Mouse (Mus musculus) forebrain, embryonic 11.5 days (tissue): Measurements from ENCODE around the gene Irs3. TPM values are rescaled to one million over a fixed set of nuclear protein-coding genes. Genes with fewer than 3 reads are reported as not detected.

ENCODE experiments used
- ATAC-seq: fragments of 200-750 bp; cut with Nextera tagmentation; replicated peaks from 2 replicates; pipeline ENCODE4 v1.8.0; 2017; ENCODE audit warnings: moderate TSS enrichment; ENCODE audit not compliant: low FRiP score
- DNase-seq: peaks from one replicate; pipeline ENCODE4 v3.0.0-alpha.2; 2017; ENCODE audit warnings: low spot score
- H3K27ac ChIP-seq: fragments of 300-500 bp; sonication (generic); 2 replicates; pipeline ENCODE4 v1.5.1; 2014; ENCODE audit warnings: low read depth, low read length
- H3K27me3 ChIP-seq: fragments of 300-500 bp; sonication (generic); 2 replicates; pipeline ENCODE4 v1.6.1; 2014; ENCODE audit warnings: mild to moderate bottlenecking, low read length, mixed read lengths; ENCODE audit not compliant: control insufficient read depth, insufficient read depth
- H3K36me3 ChIP-seq: fragments of 300-500 bp; sonication (generic); 2 replicates; pipeline ENCODE4 v1.6.1; 2014; ENCODE audit warnings: mild to moderate bottlenecking, low read length, moderate library complexity, mixed read lengths; ENCODE audit not compliant: control insufficient read depth, insufficient read depth
- H3K4me1 ChIP-seq: fragments of 300-500 bp; sonication (generic); replicated peaks from 2 replicates; pipeline ENCODE4 v1.6.1; 2014; ENCODE audit warnings: low read length, mixed read lengths; ENCODE audit not compliant: control insufficient read depth, insufficient read depth
- H3K4me2 ChIP-seq: fragments of 300-500 bp; sonication (generic); 2 replicates; pipeline ENCODE4 v1.6.1; 2014; ENCODE audit warnings: low read depth, mild to moderate bottlenecking, low read length, moderate library complexity, mixed read lengths; ENCODE audit not compliant: severe bottlenecking
- H3K4me3 ChIP-seq: fragments of 300-500 bp; sonication (generic); 2 replicates; pipeline ENCODE4 v1.5.1; 2014; ENCODE audit warnings: low read depth, low read length
- H3K9ac ChIP-seq: fragments of 300-500 bp; sonication (generic); 2 replicates; pipeline ENCODE4 v1.6.1; 2014; ENCODE audit warnings: low read length
- H3K9me3 ChIP-seq: fragments of 300-500 bp; sonication (generic); 2 replicates; pipeline ENCODE4 v1.6.1; 2016; ENCODE audit warnings: low read length, mixed read lengths; ENCODE audit not compliant: control insufficient read depth
- WGBS: fragments of 180-500 bp; shearing (Covaris S2); extraction: QIAGEN DNeasy Blood & Tissue Kit; methylation state at CpG from one replicate; pipeline ENCODE4 v1.1.7; 2014; 5-methylcytosine and 5-hydroxymethylcytosine counted together
- polyA plus RNA-seq: library from polyadenylated mRNA; unstranded; fragments of >200 nt; fragmentation: Nextera tagmentation; extraction: Ambion mirVana; gene quantifications from 2 replicates; pipeline ENCODE4 v1.2.1, GENCODE M21; 2014

Irs3 gene
- polyA plus RNA-seq, 1 experiment from 2014 or later: 0.25 TPM

DNA sequence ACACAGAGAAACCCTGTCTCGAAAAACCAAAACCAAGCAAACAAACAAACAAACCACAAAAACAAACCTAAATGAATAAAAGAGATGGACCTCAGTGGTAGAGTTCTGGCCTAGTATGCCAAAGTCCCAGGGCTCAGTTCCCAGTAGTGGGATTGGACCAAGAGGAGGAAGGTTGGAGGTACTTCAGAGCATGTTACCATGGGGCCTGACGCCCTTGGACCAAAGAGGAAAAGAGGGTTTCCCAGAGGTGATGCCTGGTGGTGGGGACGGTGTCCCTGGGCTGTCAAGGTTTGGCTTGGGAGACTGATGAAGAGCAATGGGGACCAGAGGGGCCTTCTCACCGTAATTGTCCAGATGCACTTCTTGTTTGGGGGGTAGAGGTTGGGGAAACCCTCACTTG, 35.5 kb downstream of the Irs3 start:
- peaks cover 8% of the 10 kb centered on the region for H3K4me1 ChIP-seq
- H3K36me3 ChIP-seq: no peaks in the 10 kb centered on the region
- H3K4me2 ChIP-seq: peak overlapping the region; percentile 27; the same call in 1 of the 2 replicates
- H3K27ac ChIP-seq: no peak overlapping the region
- no peak overlapping the region for H3K4me3 ChIP-seq
- ATAC-seq (no peak), DNase-seq (no peak)
- H3K9me3 ChIP-seq: no peaks in the 10 kb centered on the region
- WGBS: 72% methylated on average over 4 of the region's 4 CpGs
- no peak overlapping the region for H3K9ac ChIP-seq
- H3K27me3 ChIP-seq: peaks cover 2% of the 10 kb centered on the region; the same call in 1 of the 2 replicates

DNA sequence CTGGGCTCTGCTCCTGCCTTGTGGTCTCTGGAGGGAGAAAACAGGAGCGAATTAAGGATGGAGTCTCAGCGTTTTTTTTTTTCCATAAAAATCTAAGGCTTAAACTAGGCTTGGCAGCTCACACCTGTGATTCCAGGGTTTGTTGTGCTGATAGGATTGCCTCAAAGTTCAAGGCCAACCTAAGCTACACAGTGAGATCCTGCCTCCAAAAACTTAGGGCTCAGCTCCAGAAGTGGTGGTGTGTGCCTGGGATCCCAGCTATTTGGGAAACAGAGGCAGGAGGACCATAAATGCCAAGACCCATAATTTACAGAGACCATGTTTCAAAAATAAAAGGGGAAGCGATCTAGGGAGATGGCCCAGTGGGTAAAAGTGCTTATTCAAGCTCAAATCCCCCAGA, 36.2 kb downstream of the Irs3 start:
- Histone ChIP-seq H3K4me3 (no peak overlapping the region), H3K36me3 (no peaks in the 10 kb centered on the region), H3K4me1 (peaks cover 8% of the 10 kb centered on the region), H3K4me2 (no peak overlapping the region), H3K27me3 (peaks cover 2% of the 10 kb centered on the region; the same call in 1 of the 2 replicates), H3K9ac (no peak overlapping the region), H3K27ac (no peak overlapping the region), H3K9me3 (no peaks in the 10 kb centered on the region)
- DNase-seq: no peak
- WGBS: 59% methylated on average over 3 of the region's 3 CpGs
- ATAC-seq: no peak

DNA sequence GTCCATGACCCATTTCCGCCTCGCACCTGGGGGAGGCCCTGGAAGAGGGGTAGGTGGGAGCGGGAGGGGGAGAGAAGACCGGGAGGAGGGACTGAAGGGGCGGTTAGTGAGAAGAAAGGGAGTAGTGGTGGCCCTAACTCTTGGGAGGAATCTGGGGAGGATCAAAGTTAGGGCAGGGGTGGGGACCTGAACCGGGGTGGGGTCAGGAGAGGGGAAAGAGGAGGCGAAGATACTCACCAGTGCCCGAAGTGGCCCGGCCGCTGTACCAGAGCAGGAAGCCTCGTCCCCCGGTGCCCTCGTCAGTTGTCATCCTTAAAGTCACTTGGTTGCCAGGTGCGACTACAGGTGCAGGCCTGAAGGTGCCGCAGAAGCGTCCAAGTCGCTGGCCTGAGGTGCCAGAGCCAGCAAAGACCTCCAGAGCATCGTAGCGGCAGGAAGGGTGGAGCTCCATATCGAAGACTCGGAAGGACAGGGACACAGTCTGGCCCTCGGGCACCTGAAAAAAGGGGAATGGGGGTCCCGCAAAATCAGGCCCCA, 36.8 kb downstream of the Irs3 start:
- DNase-seq (no peak), ATAC-seq (no peak)
- H3K9ac ChIP-seq: peak overlapping the region; percentile 27
- no peaks in the 10 kb centered on the region for H3K36me3 ChIP-seq
- H3K4me3 ChIP-seq: 0 out of 2 replicates have a peak overlapping the region, but pooled peaks have one; percentile 5
- no peak overlapping the region for H3K27ac ChIP-seq
- H3K27me3 ChIP-seq: peaks cover 2% of the 10 kb centered on the region; the same call in 1 of the 2 replicates
- WGBS: 18% methylated on average over 22 of the region's 23 CpGs
- H3K4me2 ChIP-seq: peak overlapping the region; percentile 40
- H3K4me1 ChIP-seq: peaks cover 8% of the 10 kb centered on the region
- H3K9me3 ChIP-seq: no peaks in the 10 kb centered on the region

DNA sequence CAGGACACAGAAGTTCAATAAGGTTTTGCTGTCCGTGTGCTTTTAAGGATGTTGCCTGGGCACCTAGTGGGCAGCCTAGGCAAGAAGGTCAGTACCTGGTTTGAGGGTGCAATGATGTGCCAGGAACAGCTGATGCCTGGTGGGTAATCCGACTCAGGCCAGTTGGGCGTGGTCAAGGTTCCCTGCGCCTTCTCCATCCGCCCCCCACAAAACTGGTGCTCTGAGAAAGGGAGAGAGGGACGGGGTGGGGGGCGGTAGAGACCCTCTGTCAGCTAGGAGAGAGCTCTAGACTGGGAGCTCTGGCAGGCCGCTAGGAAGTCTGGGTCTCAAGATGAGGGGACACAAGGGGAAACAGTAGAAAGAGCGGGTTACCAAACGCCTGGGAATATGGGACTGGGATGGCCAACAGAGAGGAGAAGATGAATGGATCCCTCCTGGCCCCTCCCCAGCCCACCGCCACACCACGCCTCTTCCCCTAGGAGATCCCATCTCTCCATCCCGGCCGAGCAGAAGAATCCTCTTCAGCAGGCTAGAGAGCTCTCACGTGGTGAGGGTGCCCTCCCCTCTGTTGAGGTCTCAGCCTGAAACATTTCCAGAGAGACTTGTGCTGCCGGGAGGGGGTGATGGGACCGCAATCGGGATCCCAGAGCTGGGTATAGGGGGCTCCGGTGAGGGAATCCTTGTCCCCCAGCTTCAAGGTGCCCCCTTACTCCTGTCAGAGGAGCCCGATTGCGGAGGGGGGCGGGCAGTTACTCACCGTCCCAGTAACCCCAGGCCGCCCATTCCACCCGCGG, 37.5 kb downstream of the Irs3 start:
- H3K36me3 ChIP-seq: no peaks in the 10 kb centered on the region
- peaks cover 8% of the 10 kb centered on the region for H3K4me1 ChIP-seq
- H3K4me2 ChIP-seq: peak overlapping the region; percentile 40
- 0 out of 2 replicates have a peak overlapping the region, but pooled peaks have one; percentile 5 for H3K4me3 ChIP-seq
- ATAC-seq: no peak
- no peak for DNase-seq
- 6% methylated on average over 24 of the region's 26 CpGs for WGBS
- H3K9me3 ChIP-seq: no peaks in the 10 kb centered on the region
- peak overlapping the region; percentile 27 for H3K9ac ChIP-seq
- no peak overlapping the region for H3K27ac ChIP-seq
- H3K27me3 ChIP-seq: peaks cover 2% of the 10 kb centered on the region; the same call in 1 of the 2 replicates

DNA sequence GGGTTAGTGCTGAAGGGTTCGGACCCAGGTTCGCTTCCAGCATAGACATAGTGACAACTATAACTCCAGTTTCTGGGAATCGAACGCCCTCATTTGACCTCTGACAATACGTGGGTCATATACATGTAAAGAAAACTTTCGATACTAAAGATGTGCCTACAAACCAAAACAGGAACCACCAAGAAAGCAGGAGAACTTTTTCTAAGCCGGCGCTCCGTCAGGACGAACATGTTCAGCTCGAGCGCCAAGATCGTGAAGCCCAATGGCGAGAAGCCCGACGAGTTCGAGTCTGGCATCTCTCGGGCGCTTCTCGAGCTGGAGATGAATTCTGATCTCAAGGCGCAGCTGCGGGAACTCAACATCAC, 44.2 kb downstream of the Irs3 start:
- H3K4me2 ChIP-seq: peak overlapping the region; percentile 67
- peak overlapping the region; percentile 58 for H3K4me3 ChIP-seq
- ATAC-seq (no peak), DNase-seq (no peak)
- WGBS: under 1% methylated on average over 22 of the region's 22 CpGs
- no peaks in the 10 kb centered on the region; the same call in 1 of the 2 replicates for H3K4me1 ChIP-seq
- H3K36me3 ChIP-seq: no peaks in the 10 kb centered on the region
- H3K9me3 ChIP-seq: no peaks in the 10 kb centered on the region
- no peak overlapping the region for H3K27ac ChIP-seq
- peak overlapping the region; percentile 76 for H3K9ac ChIP-seq
- no peaks in the 10 kb centered on the region for H3K27me3 ChIP-seq

DNA sequence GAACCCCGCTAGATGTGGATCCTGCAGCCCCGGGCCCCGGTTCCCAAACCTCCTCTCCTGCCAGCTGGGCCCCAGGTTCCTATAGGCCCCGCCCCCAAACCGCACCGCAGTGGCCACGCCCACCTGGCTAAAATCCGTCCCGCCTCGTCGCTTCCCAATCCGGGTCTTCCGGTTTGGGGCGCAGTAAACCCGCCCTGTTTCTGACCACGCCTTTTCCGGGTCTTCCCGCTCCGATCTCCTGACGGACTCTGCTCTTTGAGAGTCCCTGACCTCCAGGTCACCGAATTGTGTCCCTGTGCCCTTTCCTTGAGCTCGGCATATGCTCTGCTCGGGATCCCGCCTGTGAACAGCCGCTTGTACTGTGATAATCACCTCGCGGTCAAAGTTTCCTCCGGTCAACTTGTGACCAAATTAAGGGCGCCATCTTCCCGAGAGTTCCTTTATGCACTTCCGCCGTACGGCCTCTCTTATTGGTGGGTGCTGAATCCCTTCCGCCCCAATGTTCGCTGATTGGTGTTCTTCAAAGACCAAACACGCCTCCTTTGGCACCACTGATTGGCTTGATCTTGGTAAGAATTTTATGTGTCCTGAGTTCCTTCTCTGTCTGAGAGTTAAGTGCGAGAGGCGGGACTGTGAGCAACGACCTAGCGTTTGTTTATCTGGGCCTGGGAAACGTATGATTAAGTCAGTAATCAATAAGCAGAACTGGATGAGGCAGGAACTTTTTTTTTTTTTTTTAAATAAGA, 44.7 kb downstream of the Irs3 start, which contains the start of gene Mospd3:
Mospd3 (minus strand) TSS at position 440 of the 746 bp plus-strand sequence.
- peak within 1 kb of the TSS; percentile 87 for H3K4me2 ChIP-seq
- H3K4me1 ChIP-seq: no peaks in the 10 kb centered on the region; the same call in 1 of the 2 replicates
- H3K9me3 ChIP-seq: no peaks in the 10 kb centered on the region
- peak within 1 kb of the TSS; percentile 60 for H3K27ac ChIP-seq
- ATAC-seq (peak; percentile 96), DNase-seq (peak; percentile 97)
- peak within 1 kb of the TSS; percentile 58 for H3K4me3 ChIP-seq
- under 1% methylated on average over 41 of the region's 41 CpGs for WGBS
- peak within 1 kb of the TSS; percentile 76 for H3K9ac ChIP-seq
- no peaks in the 10 kb centered on the region for H3K36me3 ChIP-seq
- no peaks in the 10 kb centered on the region for H3K27me3 ChIP-seq

DNA sequence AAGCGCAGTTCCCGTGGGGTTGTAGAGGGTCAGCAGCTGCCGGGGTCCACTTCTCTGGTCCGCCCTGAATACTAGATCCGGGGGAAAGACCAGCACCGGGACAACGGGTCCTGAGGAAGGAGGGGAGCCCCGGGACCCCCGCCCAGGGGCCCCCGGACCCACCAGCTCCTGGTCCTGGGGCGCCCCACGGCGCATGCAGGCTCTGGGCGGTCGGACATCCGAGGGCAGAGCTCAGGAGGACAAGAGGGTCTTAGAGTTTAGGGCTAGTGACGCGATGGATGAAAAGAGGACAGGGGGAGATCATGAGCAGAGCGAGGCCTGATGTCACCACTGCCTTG, 45.3 kb downstream of the Irs3 start:
- Histone ChIP-seq H3K9ac (peak overlapping the region; percentile 76), H3K4me1 (no peaks in the 10 kb centered on the region; the same call in 1 of the 2 replicates), H3K4me3 (peak overlapping the region; percentile 58), H3K9me3 (no peaks in the 10 kb centered on the region), H3K4me2 (peak overlapping the region; percentile 87), H3K27me3 (no peaks in the 10 kb centered on the region), H3K36me3 (no peaks in the 10 kb centered on the region), H3K27ac (no peak overlapping the region)
- no peak; the same call in 1 of the 2 replicates for ATAC-seq
- no peak for DNase-seq
- WGBS: 2% methylated on average over 19 of the region's 19 CpGs

DNA sequence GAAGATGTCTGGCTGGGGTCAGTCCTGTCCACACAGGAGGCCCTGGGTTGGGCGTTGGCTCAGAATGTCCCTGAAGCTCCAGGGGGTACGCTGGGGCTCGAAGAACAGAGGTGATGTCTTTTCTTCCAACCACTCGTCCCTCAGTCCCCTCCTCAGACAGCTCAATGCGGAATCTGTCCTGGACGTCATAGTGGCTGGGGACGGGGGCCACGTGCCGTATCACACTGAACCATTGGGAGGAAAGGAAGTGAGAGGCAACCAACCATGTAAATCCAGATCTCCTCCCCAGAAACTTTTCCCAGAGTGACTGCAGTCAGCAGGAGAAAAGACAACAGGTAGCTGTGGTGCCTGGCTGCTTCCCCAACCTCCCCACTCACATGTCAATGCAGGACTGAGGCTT, 45.9 kb downstream of the Irs3 start:
- DNase-seq (no peak), ATAC-seq (no peak)
- Histone ChIP-seq H3K4me2 (peak overlapping the region; percentile 87), H3K4me3 (peak overlapping the region; percentile 58), H3K9ac (peak overlapping the region; percentile 76), H3K4me1 (no peaks in the 10 kb centered on the region; the same call in 1 of the 2 replicates), H3K9me3 (no peaks in the 10 kb centered on the region), H3K27me3 (no peaks in the 10 kb centered on the region), H3K27ac (no peak overlapping the region), H3K36me3 (no peaks in the 10 kb centered on the region)
- 72% methylated on average over 9 of the region's 9 CpGs for WGBS
